Comparison of ENCODE assay signal across 7 mouse cellular contexts in genomic region chr6:84407773-84408172, GRCm38 (mm10).
DNase-seq lines count a peak whose midpoint lies in the region; TF ChIP-seq lines count a peak whose summit lies in the region.

No protein-coding gene starts in this region.

- DNase-seq in CH12.LX (ENCODE audit: extremely low read depth) = peak; percentile 32
- DNase-seq in Muller cell, postnatal 12 days (ENCODE audit: inconsistent ontology term) = peak; percentile 46
- peak; percentile 43 to 72 for DNase-seq in cerebellum, postnatal 25 days
- DNase-seq in gastrocnemius, postnatal 4 days (ENCODE audit: low spot score in 2 of 2) = peak; percentile 47 to 62
- DNase-seq in layer of hippocampus, adult 18-20 months (ENCODE audit: low spot score in 2 of 2) = peak; percentile 19 to 77
- peak; percentile 83 for DNase-seq in lung, postnatal 10 days
- DNase-seq in right cerebral cortex, adult 2 months (ENCODE audit: low spot score in 2 of 2) = peak; percentile 65 to 74

- TF ChIP-seq RAD21 in CH12.LX (IDR thresholded peaks at IDR 0.05; ENCODE audit: low read depth, low read length) = peak; percentile 47

- in situ Hi-C loops in CH12.LX (cut with MboI; ENCODE audit: low pct_ligation_motif_present, low pct_unique_long_range_greater_than_20kb, low sequenced_read_pairs) = loop anchor here (25.0 kb wide), 1 partner anchor 180 kb away; the partner anchor contains the start of gene Cyp26b1

- no peak overlapping the region for H3K4me2 ChIP-seq in CH12.LX (ENCODE audit: insufficient read depth, low read depth, poor library complexity, severe bottlenecking)

- H3K4me3 ChIP-seq in CH12.LX (replicated peaks in 1 of 3; ENCODE audit: low read depth in 2 of 3, low read length in 2 of 3, poor library complexity in 1 of 3) = no peak overlapping the region

- H3K4me1 ChIP-seq in CH12.LX (ENCODE audit: control insufficient read depth in 1 of 2, insufficient read depth in 2 of 2) = no peaks in the 10 kb centered on the region

- peaks cover 3% of the 10 kb centered on the region for H3K9me3 ChIP-seq in CH12.LX (replicated peaks; ENCODE audit: low read length)

- H3K36me3 ChIP-seq in CH12.LX (replicated peaks in 1 of 2; ENCODE audit: control insufficient read depth in 1 of 2, insufficient read depth in 1 of 2, low read length in 1 of 2) = no peaks in the 10 kb centered on the region

- peak; percentile 59 to 72 for TF ChIP-seq CTCF in CH12.LX (conservative IDR thresholded peaks at IDR 0.05 in 1 of 2, IDR thresholded peaks at IDR 0.05 in 1 of 2; ENCODE audit: low read depth in 2 of 2, low read length in 2 of 2)

- TF ChIP-seq POLR2A in CH12.LX (IDR thresholded peaks at IDR 0.05; ENCODE audit: low read depth, low read length) = no peak

- no peak overlapping the region for H3K27ac ChIP-seq in CH12.LX (ENCODE audit: insufficient read depth, low read depth)

- dilution Hi-C loops in CH12.LX (cut with MboI; ENCODE audit: extremely low pct_ligation_motif_present, extremely low pct_unique_long_range_greater_than_20kb, low sequenced_read_pairs) = no loop called here

- TF ChIP-seq EP300 in CH12.LX (IDR thresholded peaks at IDR 0.05; ENCODE audit: low read length) = no peak

- H3K9ac ChIP-seq in CH12.LX (ENCODE audit: insufficient read depth, low read depth) = no peak overlapping the region

- H3K27me3 ChIP-seq in CH12.LX (replicated peaks) = peaks cover 85% of the 10 kb centered on the region

- H3K79me2 ChIP-seq in CH12.LX (replicated peaks; ENCODE audit: control insufficient read depth, extremely low read depth, insufficient read depth, poor library complexity, severe bottlenecking) = no peaks in the 10 kb centered on the region

TF ChIP-seq in CH12.LX, 34 proteins besides CTCF, POLR2A, EP300 and RAD21:
- TF ChIP-seq NELFE (IDR thresholded peaks at IDR 0.05; ENCODE audit: low read depth, low read length) (no peak), SMC3 (IDR thresholded peaks at IDR 0.05; ENCODE audit: low read depth, low read length) (peak; percentile 68)

Comparison
In these comparisons a context has a peak if more than half of its experiments do, and no peak if none do; other contexts are left out.
1. DNase-seq: peak in every context shown above with its lines; median percentile 83 in lung, postnatal 10 days; 70 in right cerebral cortex, adult 2 months; 58 in cerebellum, postnatal 25 days; 54 in gastrocnemius, postnatal 4 days; 48 in layer of hippocampus, adult 18-20 months; 46 in Muller cell, postnatal 12 days; 32 in CH12.LX.